Mouse (Mus musculus) kidney, adult 9 months (tissue): ENCODE results near the gene Brd3.

Experiments used
- DNase-seq: peaks from one replicate; pipeline ENCODE4 v3.0.0; 2022

Gene Brd3

DNA sequence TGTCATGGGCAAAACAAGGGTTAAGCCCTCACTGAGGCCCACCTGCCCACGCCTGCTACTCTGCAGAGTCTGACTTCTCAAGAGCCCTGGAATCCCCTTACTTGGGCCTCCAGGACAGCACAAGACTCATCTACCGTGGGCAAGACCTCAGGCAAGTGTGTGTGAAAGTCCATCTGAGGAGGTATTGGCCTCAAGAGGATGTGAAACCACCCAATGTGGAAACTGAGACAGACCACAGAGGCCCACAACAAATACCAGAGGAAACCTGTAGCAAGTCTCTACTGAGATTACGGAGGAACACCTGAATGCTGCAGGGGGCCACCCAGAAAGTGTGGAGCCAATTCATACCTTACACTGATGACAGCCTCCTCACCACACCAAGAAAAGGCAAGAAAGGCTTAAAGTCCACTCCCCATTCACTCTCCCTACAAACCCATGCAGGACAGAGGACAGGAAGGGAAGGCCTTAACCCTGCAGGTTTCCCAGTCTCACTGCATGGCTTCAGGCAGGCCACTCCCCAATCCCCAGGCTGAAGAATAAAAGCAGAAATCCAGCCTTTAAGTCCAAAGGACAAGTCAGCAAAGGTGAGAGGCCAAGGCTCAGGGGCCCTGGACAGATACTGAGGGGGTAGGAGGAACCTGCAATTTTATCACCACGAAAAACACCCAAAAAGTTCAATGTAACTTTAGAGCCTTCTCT lies 38.0 kb downstream of the Brd3 start:
- no peak for DNase-seq

DNA sequence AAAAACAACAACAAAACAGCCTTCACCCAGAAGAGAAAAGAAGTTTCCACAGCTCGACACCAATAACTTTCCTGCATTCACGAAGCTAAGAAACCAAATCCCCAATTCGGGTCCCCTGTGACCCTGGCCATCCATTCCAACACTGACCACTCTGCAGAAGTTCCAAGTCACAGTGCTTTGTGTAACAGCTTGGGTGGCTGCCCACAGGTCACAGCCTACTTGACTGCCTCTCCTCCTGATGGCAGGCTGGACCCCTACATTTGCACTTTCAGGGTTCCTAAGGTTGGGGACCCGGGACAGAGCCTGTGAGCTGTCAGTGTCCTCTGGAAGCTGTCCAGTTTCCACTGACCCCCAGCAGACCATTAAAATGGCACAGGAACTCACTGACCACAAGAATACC lies 44.6 kb downstream of the Brd3 start:
- no peak for DNase-seq

DNA sequence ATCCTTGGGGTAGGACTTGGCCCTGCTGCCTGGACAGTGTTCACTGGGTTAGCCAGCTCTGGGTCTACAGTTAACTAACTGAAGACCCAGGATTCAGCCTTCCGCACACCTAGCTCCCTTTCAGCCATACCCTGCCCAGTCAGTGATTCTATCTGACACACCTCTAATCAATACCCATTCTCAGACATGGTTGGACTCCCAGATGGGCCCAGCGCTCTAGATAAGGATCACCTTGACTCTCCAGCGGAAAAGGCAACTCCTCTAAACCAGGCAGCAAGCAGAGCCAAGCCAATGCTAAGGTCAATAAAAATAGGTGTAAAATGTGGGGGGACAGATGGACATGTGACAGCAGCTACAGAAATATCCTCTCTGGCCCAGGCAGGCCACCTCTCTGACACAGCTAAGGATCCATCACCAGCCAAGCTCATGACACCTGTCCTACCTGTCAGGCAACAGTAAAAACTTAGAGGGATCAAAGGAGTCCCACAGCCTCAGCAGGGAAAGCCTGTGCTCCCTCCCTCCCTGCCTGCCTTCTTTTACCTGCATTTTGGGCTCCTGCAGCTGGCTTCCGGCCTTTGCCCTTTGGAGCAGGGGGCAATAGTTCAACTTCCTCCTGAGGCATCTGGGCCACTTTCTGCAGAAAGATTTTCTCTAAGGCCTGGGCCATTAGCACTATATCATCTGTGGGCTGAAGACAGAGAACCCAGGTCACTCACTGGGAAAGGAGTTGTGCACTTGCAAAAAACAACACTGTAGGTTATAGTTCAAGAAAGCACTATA lies 45.4 kb downstream of the Brd3 start:
- peak; percentile 94 for DNase-seq

DNA sequence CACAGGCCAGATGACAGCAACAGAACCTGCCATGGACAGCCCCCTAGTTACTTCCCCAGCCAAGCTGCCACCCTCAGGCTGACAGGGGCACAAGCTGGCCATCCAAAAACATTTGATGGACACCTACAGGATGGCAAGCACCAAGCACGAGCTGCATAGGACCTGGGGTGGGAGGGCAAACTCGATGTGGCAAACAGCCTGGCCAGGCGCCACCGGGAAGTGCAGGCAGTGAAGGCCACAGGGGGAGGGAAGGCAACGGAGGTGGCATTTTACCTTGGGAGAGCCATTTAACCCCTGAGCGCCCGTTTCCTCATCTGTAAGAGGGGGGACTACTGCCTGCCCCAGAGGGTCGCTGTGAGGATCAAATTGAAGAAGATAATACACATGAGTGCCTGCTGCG lies 46.8 kb downstream of the Brd3 start:
- DNase-seq = no peak

DNA sequence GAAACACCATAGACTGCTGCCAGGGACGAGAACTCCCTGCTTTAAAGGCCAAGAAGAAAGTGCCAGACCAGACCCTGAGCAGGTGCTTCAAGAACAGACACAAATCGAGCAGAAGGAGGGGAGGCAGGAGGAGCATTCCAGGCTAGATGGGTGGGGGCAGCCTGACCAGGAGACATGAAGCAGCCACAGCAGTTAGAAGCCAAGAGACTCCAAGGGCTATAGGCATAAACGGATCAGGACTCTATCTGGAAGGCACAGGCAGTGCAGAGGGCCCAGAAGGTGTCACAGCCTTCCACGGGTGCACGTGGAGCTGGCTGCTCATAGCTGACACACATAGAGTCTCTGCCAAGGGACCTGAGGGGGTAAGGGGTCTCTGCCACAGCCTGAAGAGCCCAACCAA lies 47.3 kb downstream of the Brd3 start:
- DNase-seq = no peak

DNA sequence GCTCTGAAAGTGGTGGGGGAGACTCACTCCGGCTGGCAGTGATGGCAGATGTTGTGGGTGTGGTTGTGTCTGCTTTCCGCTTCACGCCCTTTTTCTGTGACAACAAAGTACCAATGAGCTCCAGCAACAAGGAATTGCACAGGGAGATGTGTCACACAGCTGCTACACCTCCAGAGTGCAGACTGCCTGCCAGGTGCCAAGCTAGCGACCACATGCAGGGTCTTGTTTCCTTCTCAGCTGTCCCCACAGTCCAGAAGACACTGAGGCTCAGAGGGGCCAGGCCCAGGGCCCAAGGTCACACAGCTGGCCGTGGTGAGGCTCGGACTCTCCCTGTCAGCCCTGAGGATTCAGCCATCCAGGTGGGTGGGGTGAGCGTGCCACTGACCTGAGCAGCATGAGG lies 47.7 kb downstream of the Brd3 start:
- DNase-seq = no peak

DNA sequence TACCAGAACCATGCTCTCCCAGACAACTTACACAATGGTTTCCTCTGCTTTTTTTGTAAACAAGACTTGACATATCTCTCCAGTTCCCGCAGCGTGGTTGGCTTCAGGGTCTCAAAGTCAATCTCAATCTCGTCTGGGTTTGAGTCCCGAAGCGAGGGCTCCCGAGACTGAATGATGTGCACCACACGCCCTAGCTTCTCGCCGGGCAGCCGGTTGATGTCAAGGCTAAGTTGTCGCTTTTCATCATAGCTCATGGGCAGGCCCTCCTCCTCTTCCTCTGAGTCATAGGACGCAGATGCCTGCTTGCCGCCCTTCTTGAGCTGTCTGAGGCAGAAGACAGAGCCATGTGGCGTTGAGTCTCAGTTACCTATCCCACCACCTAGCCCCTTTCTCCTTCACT lies 57.2 kb downstream of the Brd3 start:
- DNase-seq = no peak

DNA sequence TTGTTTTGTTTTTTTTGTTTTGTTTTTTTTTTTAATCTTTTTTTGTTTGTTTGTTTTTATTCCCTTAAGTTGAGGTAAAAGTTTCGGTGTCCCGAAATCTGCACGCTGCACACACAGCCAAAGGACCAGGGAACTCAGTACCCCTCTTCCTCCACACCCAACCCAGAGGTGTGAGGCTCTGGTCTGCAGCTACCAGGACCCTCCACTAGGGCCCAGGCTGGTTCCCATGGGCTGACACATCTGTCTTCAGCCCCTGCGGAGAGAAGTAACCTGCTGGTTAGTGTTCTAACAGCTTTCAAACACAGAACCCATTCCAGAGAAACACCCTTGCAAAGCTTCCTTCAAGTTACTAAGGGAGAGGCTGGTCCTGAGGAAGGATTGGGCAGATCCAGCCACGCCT lies 59.7 kb downstream of the Brd3 start:
- no peak for DNase-seq

DNA sequence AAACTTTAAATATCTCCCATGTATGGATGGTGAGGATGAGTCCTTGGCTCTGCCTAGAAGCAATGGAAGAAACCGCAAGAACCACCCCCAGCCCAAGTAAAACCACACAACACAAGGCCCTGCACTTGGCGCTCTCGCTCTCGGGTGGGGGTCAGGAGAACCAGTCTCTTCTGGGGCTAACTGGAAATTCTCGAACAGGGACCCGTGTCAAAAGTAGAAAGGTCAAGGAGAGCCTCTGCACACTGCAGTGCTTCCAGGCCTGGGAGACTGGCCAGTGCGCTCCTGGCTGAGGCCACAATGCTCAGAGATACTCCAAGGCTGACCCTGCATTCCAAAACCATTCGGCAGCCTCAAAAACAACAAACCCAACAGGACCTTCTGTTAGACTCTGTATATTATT lies 60.6 kb downstream of the Brd3 start:
- DNase-seq = no peak

DNA sequence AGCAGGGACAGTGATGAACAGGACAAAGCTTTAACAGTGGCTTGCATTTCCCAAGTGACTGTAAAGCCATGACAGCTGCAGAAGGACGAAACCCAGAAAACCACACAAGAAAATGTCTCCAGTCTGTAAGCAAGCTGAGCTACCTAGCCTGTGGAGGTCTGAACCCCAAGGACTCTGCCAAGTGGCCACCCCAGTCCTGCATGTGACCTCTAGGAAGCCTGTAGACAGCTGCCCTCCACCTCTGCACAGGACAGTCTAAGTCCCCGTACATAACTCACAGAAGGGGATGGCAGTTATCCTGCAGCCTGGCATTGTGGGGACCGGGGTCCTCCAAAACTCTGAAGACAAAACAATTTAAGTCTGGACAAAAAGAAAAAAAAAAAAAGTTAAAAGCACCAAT lies 61.6 kb downstream of the Brd3 start:
- no peak for DNase-seq

DNA sequence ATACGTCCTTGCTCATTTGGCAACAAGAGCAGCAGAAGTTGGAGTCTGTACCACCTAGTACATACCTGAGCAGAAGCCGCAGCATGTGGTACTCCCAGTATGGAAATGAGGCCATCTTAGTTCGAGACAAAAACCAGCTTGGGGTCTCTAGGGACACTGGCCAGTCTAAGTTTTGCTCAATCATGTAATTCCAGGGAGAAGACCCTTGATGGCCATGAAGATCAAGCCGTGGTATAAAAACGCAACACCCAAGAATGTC lies 64.1 kb downstream of the Brd3 start:
- no peak for DNase-seq

DNA sequence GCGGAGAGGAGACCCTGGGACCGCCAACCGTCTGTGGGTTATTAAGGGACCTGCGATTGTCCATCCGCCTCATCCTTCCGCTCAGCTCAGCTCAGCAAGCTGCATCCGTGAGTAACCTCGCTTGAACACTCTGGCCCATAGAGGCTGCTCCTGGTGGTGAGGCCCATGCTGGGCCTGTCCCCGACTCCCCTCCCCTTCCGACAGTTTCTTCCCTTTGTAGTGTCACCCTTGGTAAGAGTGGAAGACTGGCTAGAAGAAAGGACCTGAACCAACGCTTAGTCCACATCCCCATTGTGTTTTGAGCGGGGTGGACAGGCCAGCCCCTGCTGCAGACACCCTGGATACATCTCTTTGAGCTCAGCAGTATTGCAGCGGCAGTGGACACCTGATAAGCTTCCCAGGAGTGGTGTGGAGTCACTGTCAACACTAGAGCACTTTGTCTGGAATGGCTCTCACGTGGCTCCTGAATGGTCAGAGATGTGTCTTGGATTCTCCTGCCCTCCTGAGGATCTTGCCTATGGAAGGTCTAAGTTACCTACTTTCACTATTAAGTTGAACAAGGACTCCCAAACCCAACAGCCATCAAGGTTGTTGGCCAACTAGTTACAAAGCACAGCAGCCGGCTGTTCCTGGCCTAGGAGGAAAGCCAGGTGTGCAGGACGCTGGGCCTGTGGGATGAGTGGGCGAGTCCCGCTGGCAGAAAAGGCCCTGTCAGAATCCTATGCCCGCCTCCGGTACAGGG lies 64.6 kb downstream of the Brd3 start:
- DNase-seq = no peak

DNA sequence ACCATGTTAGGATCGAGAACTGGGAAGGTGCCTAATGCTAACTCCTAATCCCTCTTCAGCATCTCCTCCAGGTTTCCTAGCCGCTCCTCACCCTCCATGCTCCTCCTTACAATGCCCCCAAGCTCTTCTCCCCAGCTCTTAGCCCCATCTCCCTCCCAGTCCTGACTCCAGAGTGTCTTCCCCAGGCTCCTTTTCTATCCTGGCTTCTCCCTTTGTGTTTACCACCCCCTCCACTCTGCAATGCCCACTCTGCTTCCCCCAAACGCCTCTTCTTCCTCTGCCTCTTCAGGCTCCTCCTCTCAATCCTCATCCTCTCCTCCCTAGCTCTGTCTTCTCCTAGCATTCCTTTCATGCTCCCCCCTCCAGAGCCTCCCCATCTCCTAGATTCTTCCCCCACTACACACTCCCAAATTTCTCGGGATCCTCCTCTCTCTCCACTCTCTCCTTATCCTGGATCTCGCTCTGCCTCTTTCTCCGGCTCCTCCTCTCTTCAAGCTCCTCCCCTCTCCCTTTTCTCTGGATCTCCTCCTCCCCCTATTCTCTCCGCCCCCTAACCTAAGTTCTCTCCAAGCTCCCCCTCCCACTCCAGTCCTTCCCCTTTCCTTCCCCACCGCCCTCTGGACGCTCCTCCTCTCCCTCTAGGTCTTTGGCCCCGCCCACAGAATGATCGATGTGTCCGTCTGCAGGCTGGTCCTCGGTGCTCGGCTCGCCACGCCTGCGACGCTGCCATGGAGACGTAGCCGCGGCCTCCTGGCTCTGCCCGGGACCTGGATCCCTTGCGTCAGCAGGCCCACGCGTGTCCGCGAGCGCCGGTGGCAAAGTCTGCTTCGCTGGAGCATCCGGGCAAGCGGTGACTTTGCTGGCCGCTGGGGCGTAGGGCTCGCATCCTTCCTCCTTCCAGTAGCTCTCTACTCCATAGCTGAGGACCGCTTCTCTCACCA lies 65.4 kb downstream of the Brd3 start, which contains the start of gene Brd3os:
Gene Brd3os (plus strand): TSS at position 558 of the 941 bp plus-strand sequence.
- peak; percentile 98 for DNase-seq

DNA sequence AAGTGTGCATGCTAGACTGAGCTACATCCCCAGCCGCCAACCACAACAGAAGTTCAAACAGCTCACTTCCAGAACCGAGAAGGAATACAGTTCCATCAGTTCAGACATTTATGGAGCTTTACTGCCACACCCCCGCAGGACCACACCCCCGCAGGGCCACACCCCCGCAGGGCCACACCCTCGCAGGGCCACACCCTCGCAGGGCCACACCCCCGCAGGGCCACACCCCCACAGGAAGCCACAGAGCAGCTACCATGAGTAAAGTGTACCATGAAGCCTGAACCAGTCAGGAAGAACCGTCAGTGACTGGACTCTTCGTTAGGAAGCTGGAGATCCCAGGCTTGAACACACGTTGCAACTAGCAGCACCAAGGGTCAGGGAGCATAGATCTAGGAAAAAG lies 69.2 kb downstream of the Brd3 start:
- DNase-seq = no peak

DNA sequence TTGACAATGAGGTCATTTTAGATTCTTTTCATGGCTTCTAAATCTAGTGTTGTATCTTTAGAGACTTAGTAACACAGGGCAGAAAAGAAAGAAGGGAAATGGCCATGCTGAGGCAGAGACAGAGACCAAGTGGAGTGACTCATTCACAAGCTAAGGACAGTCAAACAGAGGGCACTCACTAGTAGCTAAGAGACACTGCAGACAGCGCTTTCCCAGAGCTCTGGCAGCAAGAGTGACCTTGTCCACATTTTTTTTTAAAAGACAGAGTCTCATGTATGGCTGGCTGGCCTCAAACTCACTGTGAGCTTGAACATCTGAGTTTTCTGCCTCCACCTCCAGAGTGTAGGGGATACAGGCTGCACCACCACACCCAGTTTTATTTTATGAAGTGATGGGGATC lies 69.6 kb downstream of the Brd3 start:
- no peak for DNase-seq

DNA sequence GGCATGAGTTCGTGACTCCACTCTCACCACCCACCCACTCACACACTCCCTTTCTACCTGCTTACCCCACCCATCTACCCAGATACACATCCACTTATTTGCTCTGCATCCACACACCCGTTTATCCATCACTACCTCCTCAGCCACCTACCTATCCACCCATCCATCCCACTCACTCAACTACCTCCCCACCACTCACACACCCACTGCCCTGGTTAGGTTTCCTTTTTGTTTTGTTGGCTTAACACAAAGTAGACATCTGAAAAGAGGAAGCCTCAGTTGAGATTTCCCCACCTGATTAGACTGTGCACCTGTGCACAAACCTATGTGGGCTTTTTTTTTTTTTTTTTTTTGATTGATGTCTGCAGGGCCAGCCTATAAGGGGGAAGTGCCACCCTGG lies 74.9 kb downstream of the Brd3 start:
- DNase-seq = no peak

DNA sequence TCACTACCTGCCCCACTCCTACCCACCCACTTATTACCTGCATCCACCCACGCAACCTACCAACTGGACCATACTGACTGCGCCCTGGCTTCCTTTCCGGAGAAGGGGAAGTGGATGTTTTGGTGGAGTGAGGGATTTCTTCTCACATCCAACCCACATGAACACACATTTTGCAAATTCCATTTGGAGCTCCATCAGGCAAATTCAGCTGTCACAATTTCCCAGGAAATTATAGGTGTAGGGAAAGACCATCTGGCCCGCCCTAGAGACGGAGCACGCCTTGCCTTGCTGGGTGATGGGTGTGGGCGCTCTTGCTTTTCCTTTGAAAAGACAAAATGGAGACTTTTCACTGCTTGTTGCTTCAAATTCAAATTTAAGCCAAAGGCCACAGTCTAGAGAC lies 76.8 kb downstream of the Brd3 start:
- no peak for DNase-seq

DNA sequence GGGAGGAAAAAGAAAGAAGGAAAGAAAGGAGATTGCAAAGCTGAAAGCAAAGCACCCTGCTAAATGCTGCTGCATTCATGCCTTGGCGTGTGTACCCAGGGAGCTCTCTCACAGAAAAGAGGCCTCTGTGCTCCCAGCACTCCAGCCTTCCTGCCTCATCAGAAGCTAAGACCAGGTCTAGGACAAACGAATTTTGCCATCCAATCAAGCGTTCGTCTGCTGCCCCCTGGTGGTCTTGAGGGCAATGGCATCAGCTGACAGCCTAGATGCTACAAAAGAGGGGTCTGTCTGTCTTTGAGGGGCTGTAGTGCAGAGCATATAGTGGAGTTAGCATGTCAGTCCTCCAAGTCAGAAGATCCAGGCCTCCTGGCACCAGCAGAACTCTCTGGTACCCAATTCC lies 79.4 kb downstream of the Brd3 start:
- peak; percentile 87 for DNase-seq

DNA sequence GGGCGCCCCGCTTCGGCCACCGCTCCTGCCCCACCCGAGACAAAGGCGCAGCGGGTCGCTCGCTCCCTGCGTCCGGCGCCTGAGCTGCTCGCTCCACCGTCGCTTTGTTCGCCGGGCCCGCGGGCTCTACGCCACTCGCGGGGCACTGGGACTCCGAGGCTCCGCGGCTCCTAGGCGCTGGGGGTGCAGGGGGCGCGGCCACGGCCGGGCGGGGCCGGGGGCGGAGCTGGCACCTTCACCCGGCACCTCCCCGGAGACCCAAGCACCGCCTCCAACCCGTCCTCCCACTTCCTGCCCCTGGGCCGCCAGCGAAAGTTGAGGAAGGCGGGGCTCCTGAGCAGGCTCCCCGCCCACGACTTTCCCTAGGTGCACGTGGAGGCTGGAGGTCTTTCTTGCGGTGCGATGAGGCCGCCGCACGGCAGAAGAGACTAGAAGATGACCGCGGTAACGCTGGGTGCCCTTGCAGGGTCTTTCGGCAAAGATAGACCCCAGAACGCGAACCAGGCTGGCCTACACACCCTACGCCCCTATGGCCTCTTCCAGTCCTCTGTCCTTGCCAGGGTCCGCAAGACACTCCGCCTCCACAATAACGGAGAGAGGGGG lies 80.5 kb downstream of the Brd3 start, which contains the start of gene Vav2:
Gene Vav2 (minus strand): TSS at position 179 of the 603 bp plus-strand sequence.
- peak; percentile 95 for DNase-seq

DNA sequence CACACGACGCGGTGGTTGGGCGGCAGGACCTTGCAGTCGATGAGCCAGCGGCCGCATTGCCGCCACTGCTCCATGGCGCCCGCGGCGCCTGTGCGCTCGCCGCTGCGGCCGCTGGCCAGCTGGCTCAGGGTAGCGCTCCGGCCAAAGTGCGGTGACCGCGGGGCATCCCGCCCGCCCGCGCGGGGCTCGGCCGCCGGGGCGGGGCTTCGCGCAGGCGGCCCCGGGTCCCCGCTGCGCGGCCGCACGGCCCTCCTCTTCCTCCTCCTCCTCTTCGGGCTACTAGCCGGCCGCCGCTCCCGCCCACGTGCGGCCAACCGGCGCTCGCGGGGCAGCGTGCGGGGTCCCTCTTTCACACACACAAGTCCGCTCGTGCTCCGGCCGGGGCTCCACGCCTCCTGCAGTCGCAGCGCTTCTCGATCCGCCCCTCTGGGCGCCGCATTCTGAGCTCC lies 81.0 kb downstream of the Brd3 start:
- peak; percentile 84 for DNase-seq

DNA sequence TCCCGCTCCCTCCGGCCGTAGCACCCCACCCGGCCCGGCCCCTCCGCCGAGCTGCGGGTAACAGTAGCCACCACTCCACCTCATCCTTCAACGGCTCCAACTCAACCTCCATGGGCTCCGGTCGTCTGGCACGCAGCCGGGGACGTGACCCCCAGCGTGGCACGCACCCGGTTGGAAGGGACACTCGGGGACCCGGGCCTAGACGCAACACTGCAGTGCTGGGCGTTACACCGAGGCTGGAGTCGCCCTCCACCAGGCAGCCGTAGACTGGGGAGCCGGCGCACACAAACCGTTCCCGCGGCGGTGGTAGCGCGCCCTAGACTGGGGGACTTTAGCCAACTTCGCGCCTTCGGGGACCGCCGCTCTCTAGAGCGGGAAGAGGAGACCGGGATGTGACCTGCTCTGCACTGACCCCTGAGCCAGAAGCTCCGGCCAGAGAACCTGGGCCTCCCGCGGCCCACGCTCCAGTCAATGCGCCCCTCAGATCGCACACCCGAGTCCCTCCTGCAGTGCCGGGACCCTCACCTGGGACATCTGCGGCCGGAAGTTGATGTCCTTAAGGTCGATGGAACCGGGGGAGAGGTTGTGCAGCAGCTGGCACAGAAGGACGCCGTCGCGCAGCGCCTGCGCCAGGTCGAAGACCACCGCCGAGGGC lies 81.6 kb downstream of the Brd3 start:
- DNase-seq = peak; percentile 40

DNA sequence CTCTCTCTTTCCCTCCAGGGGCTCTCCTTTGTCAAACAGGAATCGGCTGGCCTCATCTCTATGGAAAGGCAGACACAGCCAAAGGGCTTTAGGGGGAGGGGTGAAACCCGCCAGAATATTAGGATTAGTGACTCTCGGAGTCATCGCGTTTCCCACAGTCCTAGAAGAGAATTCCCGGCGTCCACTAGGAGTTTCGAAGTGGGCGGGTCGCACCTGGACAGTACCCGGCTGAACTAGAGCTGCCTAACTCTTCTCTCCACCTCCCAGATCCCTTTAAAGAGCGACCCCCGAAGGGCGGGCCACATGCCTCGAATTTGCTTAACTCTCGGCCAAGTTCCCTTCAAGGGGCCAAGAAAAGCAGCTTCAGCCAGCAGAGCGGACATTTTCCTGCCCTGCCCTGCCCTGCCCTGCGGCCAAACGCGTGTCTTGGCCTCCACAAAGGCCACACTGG lies 82.3 kb downstream of the Brd3 start:
- peak; percentile 46 for DNase-seq
